Mouse (Mus musculus) lung, postnatal 4 days (tissue): Measurements from ENCODE around the gene Taok3.

Source experiments
- DNase-seq, 2 experiments: peaks; one replicate each; pipeline ENCODE4 v3.0.0; 2021

Taok3 gene

GRCm38 (mm10) chr5:117147187-117148095 is 27.5 kb downstream of the Taok3 start:
- no peak for DNase-seq

- no peak for DNase-seq
These were observed 29.4 kb downstream of the Taok3 start for GRCm38 (mm10) chr5:117149054-117149942.

GRCm38 (mm10) chr5:117150068-117150467 is 30.1 kb downstream of the Taok3 start:
- DNase-seq, result no peak

GRCm38 (mm10) chr5:117152944-117153343 is 33.0 kb downstream of the Taok3 start:
- DNase-seq, result no peak

GRCm38 (mm10) chr5:117153527-117154091 is 33.7 kb downstream of the Taok3 start:
- DNase-seq, result peak; percentile 21 to 57

- peak; percentile 51 to 56 for DNase-seq
These were observed 38.5 kb downstream of the Taok3 start for GRCm38 (mm10) chr5:117158335-117159018.

GRCm38 (mm10) chr5:117159326-117159725 is 39.4 kb downstream of the Taok3 start:
- DNase-seq, result no peak

- no peak for DNase-seq
These were observed 39.9 kb downstream of the Taok3 start for GRCm38 (mm10) chr5:117159805-117160291.

- no peak for DNase-seq
These were observed 40.6 kb downstream of the Taok3 start for GRCm38 (mm10) chr5:117160499-117160898.

- DNase-seq, result no peak
These were observed 43.9 kb downstream of the Taok3 start for GRCm38 (mm10) chr5:117163790-117164189.

- DNase-seq, result no peak
These were observed 44.6 kb downstream of the Taok3 start for GRCm38 (mm10) chr5:117164516-117164915.

GRCm38 (mm10) chr5:117164923-117165322 is 45.0 kb downstream of the Taok3 start:
- no peak for DNase-seq

GRCm38 (mm10) chr5:117165946-117166345 is 46.0 kb downstream of the Taok3 start:
- no peak for DNase-seq

- no peak for DNase-seq
These were observed 47.0 kb downstream of the Taok3 start for GRCm38 (mm10) chr5:117166811-117167365.

- DNase-seq, result no peak
These were observed 48.6 kb downstream of the Taok3 start for GRCm38 (mm10) chr5:117168351-117169100.

- no peak for DNase-seq
These were observed 54.1 kb downstream of the Taok3 start for GRCm38 (mm10) chr5:117174057-117174456.

- DNase-seq, result no peak
These were observed 56.0 kb downstream of the Taok3 start for GRCm38 (mm10) chr5:117175896-117176295.

- DNase-seq, result no peak
These were observed 58.1 kb downstream of the Taok3 start for GRCm38 (mm10) chr5:117178079-117178478.

GRCm38 (mm10) chr5:117178486-117178885 is 58.6 kb downstream of the Taok3 start:
- no peak for DNase-seq

GRCm38 (mm10) chr5:117181921-117182320 is 62.0 kb downstream of the Taok3 start:
- no peak for DNase-seq

- DNase-seq, result no peak
These were observed 62.5 kb downstream of the Taok3 start for GRCm38 (mm10) chr5:117182411-117182810.
